Mouse (Mus musculus) cerebellum, adult 9-11 months (tissue): ENCODE data around the gene Cactin.
A peak's percentile ranks its signal among the peaks of the same experiment; 100 is the strongest.

Experiments used
- DNase-seq: peaks from one replicate; pipeline ENCODE4 v3.0.0; 2022

Cactin gene

GRCm38 (mm10) chr10:81320550-81321347, at the start of gene Cactin:
Gene Cactin, plus strand, starts transcription at chr10:81321103.
- peak; percentile 100 for DNase-seq

- DNase-seq, result no peak
These were observed 48.5 kb upstream of the Cactin start for GRCm38 (mm10) chr10:81272356-81272755.

- DNase-seq, result no peak
These were observed 47.1 kb upstream of the Cactin start for GRCm38 (mm10) chr10:81273842-81274241.

GRCm38 (mm10) chr10:81277676-81278075, 43.2 kb upstream of the Cactin start:
- DNase-seq, result no peak

- no peak for DNase-seq
These were observed 41.4 kb upstream of the Cactin start for GRCm38 (mm10) chr10:81279496-81279895.

- no peak for DNase-seq
These were observed 36.7 kb upstream of the Cactin start for GRCm38 (mm10) chr10:81284189-81284588.

- DNase-seq, result peak; percentile 66
These were observed 36.2 kb upstream of the Cactin start for GRCm38 (mm10) chr10:81284719-81285118.

- DNase-seq, result peak; percentile 80
These were observed 35.0 kb upstream of the Cactin start for GRCm38 (mm10) chr10:81285694-81286450.

GRCm38 (mm10) chr10:81286586-81286985, 34.3 kb upstream of the Cactin start:
- DNase-seq, result peak; percentile 58

GRCm38 (mm10) chr10:81287513-81288157, 33.3 kb upstream of the Cactin start:
- DNase-seq, result peak; percentile 75

GRCm38 (mm10) chr10:81288601-81289000, 32.3 kb upstream of the Cactin start:
- DNase-seq, result peak; percentile 64

GRCm38 (mm10) chr10:81289278-81289677, 31.6 kb upstream of the Cactin start:
- peak; percentile 77 for DNase-seq

GRCm38 (mm10) chr10:81289811-81290210, 31.1 kb upstream of the Cactin start:
- peak; percentile 52 for DNase-seq

GRCm38 (mm10) chr10:81290698-81291460, 30.0 kb upstream of the Cactin start:
- peak; percentile 76 for DNase-seq

GRCm38 (mm10) chr10:81291511-81292104, 29.3 kb upstream of the Cactin start, which contains the start of gene Tjp3:
Gene Tjp3, minus strand, starts transcription at chr10:81291581.
- peak; percentile 61 for DNase-seq

- DNase-seq, result peak; percentile 100
These were observed 28.2 kb upstream of the Cactin start, which contains the start of gene Pip5k1c for GRCm38 (mm10) chr10:81292554-81293333. Gene Pip5k1c, plus strand, starts transcription at chr10:81292963.

GRCm38 (mm10) chr10:81293334-81294030, 27.4 kb upstream of the Cactin start:
- no peak for DNase-seq

- peak; percentile 93 for DNase-seq
These were observed 26.5 kb upstream of the Cactin start for GRCm38 (mm10) chr10:81294442-81294841.

- peak; percentile 77 for DNase-seq
These were observed 25.7 kb upstream of the Cactin start for GRCm38 (mm10) chr10:81295185-81295584.

- no peak for DNase-seq
These were observed 23.7 kb upstream of the Cactin start for GRCm38 (mm10) chr10:81297246-81297645.

- peak; percentile 59 for DNase-seq
These were observed 23.1 kb upstream of the Cactin start for GRCm38 (mm10) chr10:81297845-81298244.
